In genomic region chr7:118850676-118851290, GRCm38 (mm10) we compare ENCODE assay signal across 10 mouse cellular contexts. TPM values are rescaled to one million over a fixed set of nuclear protein-coding genes. Genes with fewer than 3 reads are reported as not detected.
DNase-seq lines count a peak whose midpoint lies in the region; TF ChIP-seq lines count a peak whose summit lies in the region.
"Had no signal": no experiment of that assay in that cellular context is flagged by ENCODE, and none has a peak within 500 bp of the region (broad histone marks: within the 10 kb centered on the region; RNA-seq: fewer than 3 reads in every experiment).

No protein-coding gene starts in this region.

- no peak for TF ChIP-seq CTCF in testis, adult 2 months (IDR thresholded peaks at IDR 0.05; ENCODE audit: control insufficient read depth, insufficient read depth, insufficient replicate concordance, low read depth, low read length)
- no peak for TF ChIP-seq CTCF in embryonic fibroblast, embryonic 13.5 days (IDR thresholded peaks at IDR 0.05; ENCODE audit: borderline replicate concordance, insufficient read depth, low read length)

- intact Hi-C loops in left cerebral cortex, postnatal 10 days (cut with DNase I), result no loop called here
- intact Hi-C loops in left cerebral cortex, postnatal 36 days (cut with DNase I), result loop anchor here (5.0 kb wide), 1 partner anchor 83 kb away; no protein-coding TSS in a partner anchor

- H3K27ac ChIP-seq in heart, embryonic 10.5 days, result no peak overlapping the region
- H3K27ac ChIP-seq in testis, adult 2 months (ENCODE audit: control insufficient read depth, insufficient read depth, low read depth, low read length), result peak overlapping the region; percentile 25; the same call in 1 of the 2 replicates
- peak overlapping the region; percentile 20; the same call in 1 of the 2 replicates for H3K27ac ChIP-seq in embryonic fibroblast, embryonic 13.5 days (ENCODE audit: insufficient read depth, low read length)
- H3K27ac ChIP-seq: hindbrain, embryonic 14.5 days; limb, embryonic 13.5 days had no signal

- peaks cover 77% of the 10 kb centered on the region for H3K36me3 ChIP-seq in heart, embryonic 10.5 days
- no peaks in the 10 kb centered on the region; the same call in 1 of the 2 replicates for H3K36me3 ChIP-seq in testis, adult 2 months (ENCODE audit: control insufficient read depth, insufficient read depth, low read length)

- no peak overlapping the region for H3K4me3 ChIP-seq in heart, embryonic 10.5 days
- no peak overlapping the region for H3K4me3 ChIP-seq in testis, adult 2 months (ENCODE audit: control insufficient read depth, low read depth, low read length)
- H3K4me3 ChIP-seq in embryonic fibroblast, embryonic 13.5 days (ENCODE audit: insufficient read depth, low read length), result no peak overlapping the region
- H3K4me3 ChIP-seq: limb, embryonic 13.5 days had no signal

- no peaks in the 10 kb centered on the region for H3K27me3 ChIP-seq in heart, embryonic 10.5 days (ENCODE audit: insufficient read depth, poor library complexity, severe bottlenecking)
- H3K27me3 ChIP-seq in testis, adult 2 months (ENCODE audit: control insufficient read depth, insufficient read depth, low read length), result no peaks in the 10 kb centered on the region
- H3K27me3 ChIP-seq: limb, embryonic 13.5 days had no signal

- H3K9me3 ChIP-seq in heart, embryonic 10.5 days, result no peaks in the 10 kb centered on the region
- H3K9me3 ChIP-seq: limb, embryonic 13.5 days had no signal

- H3K4me1 ChIP-seq in heart, embryonic 10.5 days, result peaks cover 35% of the 10 kb centered on the region
- H3K4me1 ChIP-seq in testis, adult 2 months (ENCODE audit: control insufficient read depth, insufficient read depth, low read length), result no peaks in the 10 kb centered on the region; the same call in none of the 2 replicates
- 0 out of 2 replicates have a peak, but pooled peaks cover 2% of the 10 kb centered on the region for H3K4me1 ChIP-seq in embryonic fibroblast, embryonic 13.5 days (ENCODE audit: control insufficient read depth, insufficient read depth, low read length)

- 81% methylated on average over 9 of the region's 9 CpGs for WGBS in heart, embryonic 10.5 days

- peak; percentile 68 to 71 for DNase-seq in heart, adult 18-20 months
- no peak for DNase-seq in heart, embryonic 10.5 days (ENCODE audit: low spot score)
- DNase-seq in testis, postnatal 10 days (ENCODE audit: low spot score), result no peak
- no peak for DNase-seq in left cerebral cortex, postnatal 10 days (ENCODE audit: extremely low spot score in 1 of 2, low spot score in 2 of 2)
- no peak for DNase-seq in left cerebral cortex, postnatal 36 days (ENCODE audit: low spot score in 2 of 2)
- no peak for DNase-seq in kidney, adult 18-20 months

- TF ChIP-seq POLR2A in testis, adult 2 months (IDR thresholded peaks at IDR 0.05; ENCODE audit: control insufficient read depth, low read depth, low read length), result 0 out of 2 replicates have a peak, but pooled peaks have one; percentile 22
- no peak for TF ChIP-seq POLR2A in embryonic fibroblast, embryonic 13.5 days (IDR thresholded peaks at IDR 0.05; ENCODE audit: low read depth, low read length)

RNA-seq across cellular contexts. Expression of gene Iqck, which starts 4.8 kb away (rescaled TPM):
- under 1 TPM; 0.10 to 0.59 TPM for total RNA-seq in heart, adult 18-20 months (2021)
- polyA plus RNA-seq in heart, embryonic 10.5 days (2016; fragmentation: Nextera tagmentation; extraction: Ambion mirVana), result 0.90 and 1.6 TPM in 2 replicates
- 41.3 and 47.7 TPM in 2 replicates for polyA plus RNA-seq in testis, adult 2 months (2012; rRNA removed)
- polyA plus RNA-seq in embryonic fibroblast, embryonic 13.5 days (2011; ENCODE audit: insufficient read length, low read depth, missing spikeins), result 1.1 and 1.2 TPM in 2 replicates
- total RNA-seq in left cerebral cortex, postnatal 10 days (2021), result 1 to 10 TPM; 2.8 to 3.1 TPM
- total RNA-seq in left cerebral cortex, postnatal 36 days (2021), result 1 to 10 TPM; 3.4 to 3.9 TPM

RNA-seq across cellular contexts. Expression of gene Knop1, which starts 5.3 kb away (rescaled TPM):
- total RNA-seq in heart, adult 18-20 months (2021), result 10 to 100 TPM; 12.3 to 12.6 TPM
- 61.8 and 88.1 TPM in 2 replicates for polyA plus RNA-seq in heart, embryonic 10.5 days (2016; fragmentation: Nextera tagmentation; extraction: Ambion mirVana)
- polyA plus RNA-seq in testis, adult 2 months (2012; rRNA removed), result 26.1 and 34.7 TPM in 2 replicates
- polyA plus RNA-seq in embryonic fibroblast, embryonic 13.5 days (2011; ENCODE audit: insufficient read length, low read depth, missing spikeins), result 36.5 and 38.6 TPM in 2 replicates
- 10 to 100 TPM; 42.4 to 43.0 TPM for total RNA-seq in left cerebral cortex, postnatal 10 days (2021)
- 10 to 100 TPM; 24.9 to 28.6 TPM for total RNA-seq in left cerebral cortex, postnatal 36 days (2021)

Comparison
In these comparisons a context has a peak if more than half of its experiments do, and no peak if none do; other contexts are left out.
1. DNase-seq: peak in heart, adult 18-20 months (2 of 2); none in heart, embryonic 10.5 days (single experiment), testis, postnatal 10 days (single experiment), left cerebral cortex, postnatal 10 days (0 of 2), left cerebral cortex, postnatal 36 days (0 of 2) and kidney, adult 18-20 months (single experiment).